Mouse (Mus musculus) bone marrow macrophage, adult 2 months (primary cell): ENCODE results near the gene Krt28.

ENCODE experiments used
- CTCF ChIP-seq: IDR thresholded peaks from 2 replicates; pipeline ENCODE4 v1.5.1; 2012; ENCODE audit warnings: low read depth, mild to moderate bottlenecking, low read length, moderate library complexity
- POLR2A ChIP-seq: IDR thresholded peaks from 2 replicates; pipeline ENCODE4 v1.6.1; 2012; ENCODE audit warnings: mild to moderate bottlenecking, low read depth, low read length, borderline replicate concordance

GRCm38 (mm10) chr11:99361423-99361822 lies 13.3 kb downstream of the Krt28 start:
- TF ChIP-seq CTCF, result no peak
- TF ChIP-seq POLR2A, result no peak
